Mouse (Mus musculus) 3134 (cell line): ENCODE data around the gene Prdm4.

ENCODE experiments used
- DNase-seq: peaks from one replicate; pipeline ENCODE4 v3.0.0-alpha.2; 2011; ENCODE audit warnings: low spot score; ENCODE audit not compliant: insufficient read length; ENCODE audit errors: extremely low read depth

The Prdm4 gene

DNA sequence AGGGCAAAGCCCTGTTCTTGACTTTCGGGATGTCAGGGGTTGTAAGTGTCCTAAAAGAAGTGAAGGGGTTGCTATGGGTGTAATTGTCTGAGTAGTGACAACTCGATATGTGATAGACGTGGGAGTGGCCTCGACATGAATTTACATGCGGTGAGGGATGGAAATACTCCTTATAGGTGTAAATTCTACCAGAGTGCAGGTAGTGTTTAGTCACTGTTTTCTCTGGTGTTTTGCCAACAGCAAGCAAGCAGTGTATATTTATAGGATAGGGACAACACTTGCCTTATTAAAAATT is 44.5 kb downstream of the Prdm4 start:
- no peak for DNase-seq

DNA sequence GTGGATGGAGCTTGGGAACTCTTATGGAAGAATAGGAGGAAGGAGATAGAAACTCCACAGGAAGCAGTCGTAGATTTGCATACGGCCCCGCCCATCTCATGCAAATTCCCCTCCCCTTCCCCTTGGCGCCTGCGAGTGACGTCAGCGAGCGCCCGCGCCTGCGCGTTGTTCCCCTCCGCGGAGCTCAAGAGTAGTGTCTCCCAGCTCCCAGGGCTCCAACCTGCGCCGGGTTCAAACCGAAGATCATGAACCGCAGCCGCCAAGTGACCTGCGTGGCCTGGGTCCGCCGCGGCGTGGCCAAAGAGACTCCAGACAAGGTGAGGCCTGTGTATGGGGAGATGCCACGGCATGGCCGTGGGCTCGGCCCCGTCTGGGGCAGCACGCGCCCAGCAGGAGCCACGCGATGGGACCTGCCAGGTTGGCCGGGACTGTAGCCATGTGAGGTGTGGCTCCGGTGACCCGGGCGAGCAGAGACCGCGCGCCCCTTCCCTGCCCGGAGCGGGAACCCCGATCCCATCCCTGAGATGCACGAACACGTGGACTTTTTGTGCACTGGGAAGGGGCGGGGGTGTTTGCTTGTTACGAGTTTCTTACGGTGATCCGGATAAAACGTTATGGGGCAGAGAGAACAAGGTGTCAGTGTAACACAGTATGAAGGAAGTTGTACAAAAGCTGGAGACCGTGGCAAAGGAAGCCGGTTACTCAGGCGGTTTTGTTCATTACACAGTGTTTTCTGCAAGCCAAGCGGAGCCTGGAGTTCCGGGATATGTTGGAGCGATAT is 45.1 kb downstream of the Prdm4 start:
- peak; percentile 97 for DNase-seq

DNA sequence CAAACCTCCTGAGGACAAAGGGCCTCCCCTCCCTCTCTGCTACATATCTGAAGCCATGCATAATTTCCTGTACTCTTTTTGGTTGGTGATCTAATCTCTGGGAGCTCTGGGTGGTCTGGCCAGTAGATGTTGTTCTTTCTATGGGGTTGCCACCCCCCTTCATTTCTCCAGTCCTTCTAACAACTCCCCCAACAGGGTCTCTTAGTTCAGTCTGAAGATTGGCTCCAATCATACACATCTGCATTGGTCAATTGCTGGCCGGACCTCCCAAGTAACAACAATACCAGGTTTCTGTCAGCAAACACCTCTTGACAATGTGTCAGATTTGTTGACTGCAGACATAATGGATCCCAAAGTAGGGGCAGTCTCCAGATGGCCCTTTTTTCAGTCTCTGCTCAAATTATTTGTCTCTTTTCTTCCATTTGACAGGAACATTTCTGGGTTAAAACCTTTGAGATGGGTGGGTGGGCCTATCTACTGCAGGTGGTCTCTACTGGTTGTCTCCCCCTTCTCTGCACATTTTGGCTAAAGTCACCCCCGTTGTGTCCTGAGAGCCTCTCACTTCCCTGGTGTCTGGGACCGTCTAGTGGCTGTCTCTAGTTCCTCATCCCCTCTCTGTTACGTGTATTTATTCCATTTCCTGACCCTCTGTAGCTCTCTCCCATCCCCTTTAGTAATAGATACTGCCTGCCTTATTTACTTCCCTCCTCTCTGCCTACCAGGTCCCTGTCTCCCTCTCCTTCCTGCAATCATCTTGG is 70.7 kb downstream of the Prdm4 start:
- DNase-seq: no peak
